8 mouse cellular contexts compared by ENCODE assay signal in genomic region chr14:74709054-74709453, GRCm38 (mm10). TPM values are rescaled to one million over a fixed set of nuclear protein-coding genes. Genes with fewer than 3 reads are reported as not detected.
DNase-seq lines count a peak whose midpoint lies in the region; TF ChIP-seq lines count a peak whose summit lies in the region.
"Had no signal": no experiment of that assay in that cellular context is flagged by ENCODE, and none has a peak within 500 bp of the region (broad histone marks: within the 10 kb centered on the region; RNA-seq: fewer than 3 reads in every experiment).

No protein-coding gene starts in this region.

- H3K27ac ChIP-seq in ES-E14 (ENCODE audit: insufficient read depth, low read depth, low read length, poor library complexity, severe bottlenecking) = no peak overlapping the region

- H3K9me3 ChIP-seq in ES-E14 (ENCODE audit: control insufficient read depth, insufficient read depth, low read depth, low read length) = no peaks in the 10 kb centered on the region
- H3K9me3 ChIP-seq: megakaryocyte, embryonic 14.5 days had no signal

- in situ Hi-C loops in ES-E14 (cut with MboI; ENCODE audit: low sequenced_read_pairs in 2 of 2, unreplicated experiment in 2 of 2) = no loop called here

- no peaks in the 10 kb centered on the region for H3K36me3 ChIP-seq in ES-E14 (ENCODE audit: control insufficient read depth, insufficient read depth, low read length, poor library complexity, severe bottlenecking)

- H3K9ac ChIP-seq in ES-E14 (ENCODE audit: insufficient read depth, low read depth, low read length, poor library complexity, severe bottlenecking) = no peak overlapping the region

- H3K4me3 ChIP-seq in ES-E14 (ENCODE audit: insufficient read depth in 1 of 2, low read depth in 1 of 2, low read length in 2 of 2, poor library complexity in 1 of 2, severe bottlenecking in 1 of 2) = no peak overlapping the region
- H3K4me3 ChIP-seq: megakaryocyte, embryonic 14.5 days had no signal

- no peaks in the 10 kb centered on the region for H3K4me1 ChIP-seq in ES-E14 (ENCODE audit: control insufficient read depth in 2 of 2, insufficient read depth in 2 of 2, low read length in 2 of 2, poor library complexity in 1 of 2)

- DNase-seq in kidney, postnatal 14 days = peak; percentile 44
- no peak for DNase-seq in kidney, adult 18-20 months
- DNase-seq in ES-E14 (ENCODE audit: low read depth, low spot score) (peak; percentile 44), adipocyte (ENCODE audit: low spot score) (peak; percentile 32)
- DNase-seq in frontal cortex, postnatal 25 days (ENCODE audit: low spot score in 2 of 2) = peak; percentile 15 to 35
- peak; percentile 51 for DNase-seq in lung, postnatal 10 days
- peak; percentile 25 for DNase-seq in thymus, postnatal 14 days

TF ChIP-seq in ES-E14, 5 proteins besides CTCF, POLR2A, EP300 and RAD21:
- TF ChIP-seq ZC3H11A (IDR thresholded peaks at IDR 0.05; ENCODE audit: borderline replicate concordance, low read depth, low read length) (0 out of 2 replicates have a peak, but pooled peaks have one; percentile 24), HCFC1 (IDR thresholded peaks at IDR 0.05; ENCODE audit: borderline replicate concordance, insufficient read depth, low read length) (no peak)

RNA-seq across cellular contexts. Expression of gene Esd, which starts 23.0 kb away (rescaled TPM):
- 62.8 and 78.4 TPM in 2 replicates for total RNA-seq in ES-E14 (2012; rRNA removed)
